Comparison of ENCODE assay signal across 9 mouse cellular contexts in genomic region chr5:142926940-142927228, GRCm38 (mm10). TPM values are rescaled to one million over a fixed set of nuclear protein-coding genes. Genes with fewer than 3 reads are reported as not detected.
DNase-seq lines count a peak whose midpoint lies in the region; ATAC-seq and TF ChIP-seq lines count a peak whose summit lies in the region.
"Had no signal": no experiment of that assay in that cellular context is flagged by ENCODE, and none has a peak within 500 bp of the region (broad histone marks: within the 10 kb centered on the region; RNA-seq: fewer than 3 reads in every experiment).

No protein-coding gene starts in this region.

- H3K27ac ChIP-seq in gastrocnemius, adult 2 months: peak overlapping the region; percentile 94
- peak overlapping the region; percentile 30; the same call in 1 of the 2 replicates for H3K27ac ChIP-seq in liver, adult 2 months (replicated peaks; ENCODE audit: insufficient read depth, low read depth, low read length)
- H3K27ac ChIP-seq in embryonic facial prominence, embryonic 12.5 days: peak overlapping the region; percentile 50
- H3K27ac ChIP-seq in liver, embryonic 15.5 days (replicated peaks): peak overlapping the region; percentile 82
- no peak overlapping the region for H3K27ac ChIP-seq in kidney, adult 2 months (ENCODE audit: insufficient read depth, low read depth, low read length)

- TF ChIP-seq CTCF in gastrocnemius, adult 2 months (IDR thresholded peaks at IDR 0.05): no peak
- no peak for TF ChIP-seq CTCF in liver, adult 2 months (IDR thresholded peaks at IDR 0.05; ENCODE audit: low read depth, low read length)
- no peak for TF ChIP-seq CTCF in kidney, adult 2 months (conservative IDR thresholded peaks at IDR 0.05; ENCODE audit: insufficient read depth, insufficient read length, low read depth, low read length)

- no peaks in the 10 kb centered on the region for H3K79me2 ChIP-seq in liver, adult 2 months (ENCODE audit: control insufficient read depth, insufficient read depth, low read length)

- no peak overlapping the region; the same call in 1 of the 2 replicates for H3K4me2 ChIP-seq in embryonic facial prominence, embryonic 12.5 days (replicated peaks)
- peak overlapping the region; percentile 41; the same call in 1 of the 2 replicates for H3K4me2 ChIP-seq in liver, embryonic 15.5 days

- whole genome bisulfite sequencing in liver, adult 2 months: 56% methylated on average over 3 of the region's 3 CpGs
- 41% methylated on average over 3 of the region's 3 CpGs for WGBS in embryonic facial prominence, embryonic 12.5 days
- 36% methylated on average over 3 of the region's 3 CpGs for WGBS in liver, embryonic 15.5 days (ENCODE audit: insufficient replicate concordance)
- 56% methylated on average over 3 of the region's 3 CpGs for WGBS in kidney, adult 2 months

- H3K36me3 ChIP-seq in liver, adult 2 months (ENCODE audit: control insufficient read depth, insufficient read depth, low read length): no peaks in the 10 kb centered on the region
- no peaks in the 10 kb centered on the region for H3K36me3 ChIP-seq in embryonic facial prominence, embryonic 12.5 days
- no peaks in the 10 kb centered on the region for H3K36me3 ChIP-seq in liver, embryonic 15.5 days (replicated peaks)
- H3K36me3 ChIP-seq in kidney, adult 2 months (ENCODE audit: control insufficient read depth, insufficient read depth, low read length): no peaks in the 10 kb centered on the region

- DNase-seq in gastrocnemius, adult 2 months: no peak
- no peak for DNase-seq in gastrocnemius, postnatal 36 days
- DNase-seq in liver, adult 2 months (ENCODE audit: extremely low read depth, low read depth, low spot score): no peak
- no peak for DNase-seq in liver
- DNase-seq in cerebellum, adult 9-10 months: no peak
- DNase-seq in kidney, adult 2 months: no peak
- DNase-seq: right cerebral cortex, adult 18-20 months had no signal

- H3K9me3 ChIP-seq in embryonic facial prominence, embryonic 12.5 days: no peaks in the 10 kb centered on the region
- no peaks in the 10 kb centered on the region for H3K9me3 ChIP-seq in liver, embryonic 15.5 days (replicated peaks)

- no peak for TF ChIP-seq POLR2A in liver, adult 2 months (IDR thresholded peaks at IDR 0.05; ENCODE audit: extremely low read depth, insufficient read depth, low read length)
- TF ChIP-seq POLR2A in kidney, adult 2 months (IDR thresholded peaks at IDR 0.05; ENCODE audit: low read depth, low read length): no peak

- intact Hi-C loops in gastrocnemius, adult 2 months (cut with DNase I): no loop called here
- intact Hi-C loops in gastrocnemius, postnatal 36 days (cut with DNase I): no loop called here

- no peak overlapping the region for H3K9ac ChIP-seq in liver, adult 2 months (ENCODE audit: low read depth, low read length)
- no peak overlapping the region for H3K9ac ChIP-seq in embryonic facial prominence, embryonic 12.5 days
- H3K9ac ChIP-seq in liver, embryonic 15.5 days: 0 out of 2 replicates have a peak overlapping the region, but pooled peaks have one; percentile 37

- H3K27me3 ChIP-seq in liver, adult 2 months (ENCODE audit: control insufficient read depth, insufficient read depth, low read length): no peaks in the 10 kb centered on the region
- no peaks in the 10 kb centered on the region for H3K27me3 ChIP-seq in embryonic facial prominence, embryonic 12.5 days
- H3K27me3 ChIP-seq in liver, embryonic 15.5 days: no peaks in the 10 kb centered on the region
- H3K27me3 ChIP-seq in kidney, adult 2 months (replicated peaks; ENCODE audit: control insufficient read depth, insufficient read depth, low read length): no peaks in the 10 kb centered on the region

- peaks cover 9% of the 10 kb centered on the region for H3K4me1 ChIP-seq in liver, adult 2 months (ENCODE audit: control insufficient read depth, insufficient read depth, low read length)
- H3K4me1 ChIP-seq in embryonic facial prominence, embryonic 12.5 days: peaks cover 12% of the 10 kb centered on the region
- H3K4me1 ChIP-seq in liver, embryonic 15.5 days (replicated peaks): peaks cover 95% of the 10 kb centered on the region
- H3K4me1 ChIP-seq in kidney, adult 2 months (ENCODE audit: control insufficient read depth, insufficient read depth, low read length): no peaks in the 10 kb centered on the region

- ATAC-seq in embryonic facial prominence, embryonic 12.5 days (ENCODE audit: insufficient number of reproducible peaks, insufficient read depth, low FRiP score, low TSS enrichment): no peak
- no peak for ATAC-seq in liver, embryonic 15.5 days (ENCODE audit: insufficient read depth)

- H3K4me3 ChIP-seq in gastrocnemius, adult 2 months: no peak overlapping the region; the same call in 1 of the 2 replicates
- H3K4me3 ChIP-seq in liver, adult 2 months (ENCODE audit: insufficient read depth, low read depth, low read length): no peak overlapping the region
- no peak overlapping the region for H3K4me3 ChIP-seq in embryonic facial prominence, embryonic 12.5 days
- no peak overlapping the region for H3K4me3 ChIP-seq in liver, embryonic 15.5 days (replicated peaks)
- H3K4me3 ChIP-seq in kidney, adult 2 months (ENCODE audit: insufficient read depth, low read depth, low read length): no peak overlapping the region

RNA-seq across cellular contexts. Expression of gene Actb, which starts 20.3 kb away (rescaled TPM):
- total RNA-seq in gastrocnemius, adult 2 months (2021): 100 to 1,000 TPM; 365 to 571 TPM
- 100 to 1,000 TPM; 427 to 440 TPM for total RNA-seq in gastrocnemius, postnatal 36 days (2021)
- total RNA-seq in liver, adult 2 months (2014; rRNA removed): 726 and 988 TPM in 2 replicates
- 1,363 and 1,398 TPM in 2 replicates for polyA plus RNA-seq in liver, adult 2 months (2012; rRNA removed)
- 13,963 and 14,730 TPM in 2 replicates for polyA plus RNA-seq in embryonic facial prominence, embryonic 12.5 days (2016; fragmentation: Nextera tagmentation; extraction: Ambion mirVana)
- polyA plus RNA-seq in liver, embryonic 15.5 days (2015; fragmentation: Nextera tagmentation; extraction: Ambion mirVana): 5,733 and 6,728 TPM in 2 replicates
- 2,111 and 2,511 TPM in 2 replicates for polyA plus RNA-seq in kidney, adult 2 months (2012; rRNA removed)

RNA-seq across cellular contexts. Expression of gene Fbxl18, which starts 31.7 kb away (rescaled TPM):
- 1 to 10 TPM; 5.8 to 6.2 TPM for total RNA-seq in gastrocnemius, adult 2 months (2021)
- total RNA-seq in gastrocnemius, postnatal 36 days (2021): 1 to 10 TPM; 5.7 to 6.0 TPM
- 1.5 and 2.4 TPM in 2 replicates for total RNA-seq in liver, adult 2 months (2014; rRNA removed)
- polyA plus RNA-seq in liver, adult 2 months (2012; rRNA removed): 9.3 and 10.6 TPM in 2 replicates
- 14.6 and 16.5 TPM in 2 replicates for polyA plus RNA-seq in embryonic facial prominence, embryonic 12.5 days (2016; fragmentation: Nextera tagmentation; extraction: Ambion mirVana)
- 3.3 and 4.2 TPM in 2 replicates for polyA plus RNA-seq in liver, embryonic 15.5 days (2015; fragmentation: Nextera tagmentation; extraction: Ambion mirVana)
- polyA plus RNA-seq in kidney, adult 2 months (2012; rRNA removed): 11.5 and 17.2 TPM in 2 replicates

RNA-seq across cellular contexts. Expression of gene Fscn1, which starts 33.3 kb away (rescaled TPM):
- total RNA-seq in gastrocnemius, adult 2 months (2021): 1 to 10 TPM; 4.4 to 7.3 TPM
- 10 to 100 TPM in 1 of 2 experiments, 1 to 10 TPM in 1; 9.8 to 12.0 TPM for total RNA-seq in gastrocnemius, postnatal 36 days (2021)
- total RNA-seq in liver, adult 2 months (2014; rRNA removed): 2.0 and 4.2 TPM in 2 replicates
- polyA plus RNA-seq in liver, adult 2 months (2012; rRNA removed): 3.0 and 4.4 TPM in 2 replicates
- polyA plus RNA-seq in embryonic facial prominence, embryonic 12.5 days (2016; fragmentation: Nextera tagmentation; extraction: Ambion mirVana): 506 and 520 TPM in 2 replicates
- 23.0 and 23.4 TPM in 2 replicates for polyA plus RNA-seq in liver, embryonic 15.5 days (2015; fragmentation: Nextera tagmentation; extraction: Ambion mirVana)
- polyA plus RNA-seq in kidney, adult 2 months (2012; rRNA removed): 23.1 and 28.5 TPM in 2 replicates

Comparison
In these comparisons a context has a peak if more than half of its experiments do, and no peak if none do; other contexts are left out.
1. RNA of gene Fscn1, which starts 33.3 kb away (polyA plus RNA-seq): 506 to 520 TPM in embryonic facial prominence, embryonic 12.5 days; 23.1 to 28.5 TPM in kidney, adult 2 months, 23.0 to 23.4 TPM in liver, embryonic 15.5 days and 3.0 to 4.4 TPM in liver, adult 2 months; every median in the first group is over 10 times any median in the second.